Mouse (Mus musculus): Measurements from ENCODE around the gene Dock1. TPM values are rescaled to one million over a fixed set of nuclear protein-coding genes. Genes with fewer than 3 reads are reported as not detected.

Dock1 gene
- total RNA-seq, 1 experiment from 2014 or later, result 15.4 TPM

GRCm38 (mm10) chr7:134774468-134775162 lies 104.2 kb downstream of the Dock1 start:
- no peak for ATAC-seq (replicated peaks in 1 of 2; ENCODE audit: insufficient read depth in 1 of 2, low FRiP score in 2 of 2, low TSS enrichment in 1 of 2, low read depth in 1 of 2, poor library complexity in 2 of 2, severe bottlenecking in 2 of 2)

GRCm38 (mm10) chr7:134775671-134776070 lies 105.2 kb downstream of the Dock1 start:
- ATAC-seq (replicated peaks in 1 of 2; ENCODE audit: insufficient read depth in 1 of 2, low FRiP score in 2 of 2, low TSS enrichment in 1 of 2, low read depth in 1 of 2, poor library complexity in 2 of 2, severe bottlenecking in 2 of 2), result no peak

- ATAC-seq (replicated peaks in 1 of 2; ENCODE audit: insufficient read depth in 1 of 2, low FRiP score in 2 of 2, low TSS enrichment in 1 of 2, low read depth in 1 of 2, poor library complexity in 2 of 2, severe bottlenecking in 2 of 2), result no peak
These were observed 105.9 kb downstream of the Dock1 start for GRCm38 (mm10) chr7:134776306-134776705.

- no peak for ATAC-seq (replicated peaks in 1 of 2; ENCODE audit: insufficient read depth in 1 of 2, low FRiP score in 2 of 2, low TSS enrichment in 1 of 2, low read depth in 1 of 2, poor library complexity in 2 of 2, severe bottlenecking in 2 of 2)
These were observed 109.3 kb downstream of the Dock1 start for GRCm38 (mm10) chr7:134779761-134780160.

GRCm38 (mm10) chr7:134787110-134787509 lies 116.7 kb downstream of the Dock1 start:
- ATAC-seq (replicated peaks in 1 of 2; ENCODE audit: insufficient read depth in 1 of 2, low FRiP score in 2 of 2, low TSS enrichment in 1 of 2, low read depth in 1 of 2, poor library complexity in 2 of 2, severe bottlenecking in 2 of 2), result no peak

GRCm38 (mm10) chr7:134794889-134795288 lies 124.4 kb downstream of the Dock1 start:
- no peak for ATAC-seq (replicated peaks in 1 of 2; ENCODE audit: insufficient read depth in 1 of 2, low FRiP score in 2 of 2, low TSS enrichment in 1 of 2, low read depth in 1 of 2, poor library complexity in 2 of 2, severe bottlenecking in 2 of 2)

GRCm38 (mm10) chr7:134800079-134800478 lies 129.6 kb downstream of the Dock1 start:
- ATAC-seq (replicated peaks in 1 of 2; ENCODE audit: insufficient read depth in 1 of 2, low FRiP score in 2 of 2, low TSS enrichment in 1 of 2, low read depth in 1 of 2, poor library complexity in 2 of 2, severe bottlenecking in 2 of 2), result no peak

- ATAC-seq (replicated peaks in 1 of 2; ENCODE audit: insufficient read depth in 1 of 2, low FRiP score in 2 of 2, low TSS enrichment in 1 of 2, low read depth in 1 of 2, poor library complexity in 2 of 2, severe bottlenecking in 2 of 2), result no peak
These were observed 134.0 kb downstream of the Dock1 start for GRCm38 (mm10) chr7:134804422-134804821.

GRCm38 (mm10) chr7:134806799-134807198 lies 136.3 kb downstream of the Dock1 start:
- ATAC-seq (replicated peaks in 1 of 2; ENCODE audit: insufficient read depth in 1 of 2, low FRiP score in 2 of 2, low TSS enrichment in 1 of 2, low read depth in 1 of 2, poor library complexity in 2 of 2, severe bottlenecking in 2 of 2), result no peak

GRCm38 (mm10) chr7:134808406-134808805 lies 138.0 kb downstream of the Dock1 start:
- ATAC-seq (replicated peaks in 1 of 2; ENCODE audit: insufficient read depth in 1 of 2, low FRiP score in 2 of 2, low TSS enrichment in 1 of 2, low read depth in 1 of 2, poor library complexity in 2 of 2, severe bottlenecking in 2 of 2), result no peak

- ATAC-seq (replicated peaks in 1 of 2; ENCODE audit: insufficient read depth in 1 of 2, low FRiP score in 2 of 2, low TSS enrichment in 1 of 2, low read depth in 1 of 2, poor library complexity in 2 of 2, severe bottlenecking in 2 of 2), result no peak
These were observed 139.0 kb downstream of the Dock1 start for GRCm38 (mm10) chr7:134809241-134809975.

GRCm38 (mm10) chr7:134818471-134818870 lies 148.0 kb downstream of the Dock1 start:
- ATAC-seq (replicated peaks in 1 of 2; ENCODE audit: insufficient read depth in 1 of 2, low FRiP score in 2 of 2, low TSS enrichment in 1 of 2, low read depth in 1 of 2, poor library complexity in 2 of 2, severe bottlenecking in 2 of 2), result no peak

GRCm38 (mm10) chr7:134821264-134821663 lies 150.8 kb downstream of the Dock1 start:
- no peak for ATAC-seq (replicated peaks in 1 of 2; ENCODE audit: insufficient read depth in 1 of 2, low FRiP score in 2 of 2, low TSS enrichment in 1 of 2, low read depth in 1 of 2, poor library complexity in 2 of 2, severe bottlenecking in 2 of 2)

- ATAC-seq (replicated peaks in 1 of 2; ENCODE audit: insufficient read depth in 1 of 2, low FRiP score in 2 of 2, low TSS enrichment in 1 of 2, low read depth in 1 of 2, poor library complexity in 2 of 2, severe bottlenecking in 2 of 2), result no peak
These were observed 151.6 kb downstream of the Dock1 start for GRCm38 (mm10) chr7:134822006-134822405.

- no peak for ATAC-seq (replicated peaks in 1 of 2; ENCODE audit: insufficient read depth in 1 of 2, low FRiP score in 2 of 2, low TSS enrichment in 1 of 2, low read depth in 1 of 2, poor library complexity in 2 of 2, severe bottlenecking in 2 of 2)
These were observed 153.4 kb downstream of the Dock1 start for GRCm38 (mm10) chr7:134823891-134824290.

GRCm38 (mm10) chr7:134840066-134840465 lies 169.6 kb downstream of the Dock1 start:
- ATAC-seq (replicated peaks in 1 of 2; ENCODE audit: insufficient read depth in 1 of 2, low FRiP score in 2 of 2, low TSS enrichment in 1 of 2, low read depth in 1 of 2, poor library complexity in 2 of 2, severe bottlenecking in 2 of 2), result no peak

- ATAC-seq (replicated peaks in 1 of 2; ENCODE audit: insufficient read depth in 1 of 2, low FRiP score in 2 of 2, low TSS enrichment in 1 of 2, low read depth in 1 of 2, poor library complexity in 2 of 2, severe bottlenecking in 2 of 2), result no peak
These were observed 172.3 kb downstream of the Dock1 start for GRCm38 (mm10) chr7:134842751-134843150.

GRCm38 (mm10) chr7:134862000-134862399 lies 191.5 kb downstream of the Dock1 start:
- ATAC-seq (replicated peaks in 1 of 2; ENCODE audit: insufficient read depth in 1 of 2, low FRiP score in 2 of 2, low TSS enrichment in 1 of 2, low read depth in 1 of 2, poor library complexity in 2 of 2, severe bottlenecking in 2 of 2), result no peak

- peak in 1 of 2 experiments; percentile 68; a peak in 3 of 4 replicates for ATAC-seq (replicated peaks in 1 of 2; ENCODE audit: insufficient read depth in 1 of 2, low FRiP score in 2 of 2, low TSS enrichment in 1 of 2, low read depth in 1 of 2, poor library complexity in 2 of 2, severe bottlenecking in 2 of 2)
These were observed 193.7 kb downstream of the Dock1 start for GRCm38 (mm10) chr7:134864175-134864574.
